Comparison of ENCODE assay signal across 38 mouse cellular contexts in the genomic region with DNA sequence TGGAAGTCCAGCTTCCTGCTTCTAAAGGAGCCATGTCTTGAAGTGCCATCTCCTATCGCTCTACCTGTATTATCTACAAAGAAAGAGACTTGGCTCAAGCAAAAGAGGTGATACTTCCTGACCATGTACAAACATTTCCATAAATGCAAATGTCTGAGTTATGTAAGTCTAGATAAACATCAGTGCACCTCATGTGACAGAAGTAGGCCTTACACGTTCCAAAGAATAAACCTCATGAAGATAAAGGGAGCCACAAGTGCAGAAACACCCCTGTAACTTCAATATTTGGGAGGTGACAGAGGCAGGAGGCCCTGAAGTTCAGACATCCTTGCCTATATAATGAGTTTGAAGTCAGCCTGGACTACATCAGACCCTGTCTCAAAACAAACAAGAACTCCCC. TPM values are rescaled to one million over a fixed set of nuclear protein-coding genes. Genes with fewer than 3 reads are reported as not detected.
"Had no signal": no experiment of that assay in that cellular context is flagged by ENCODE, and none has a peak within 500 bp of the region (broad histone marks: within the 10 kb centered on the region; RNA-seq: fewer than 3 reads in every experiment).

No protein-coding gene starts in this region.

- H3K9me3 ChIP-seq: heart, embryonic 12.5 days; heart, embryonic 13.5 days; heart, embryonic 15.5 days; hindbrain, embryonic 10.5 days; hindbrain, embryonic 12.5 days; hindbrain, embryonic 13.5 days; hindbrain, embryonic 15.5 days; intestine, embryonic 15.5 days; kidney, embryonic 15.5 days had no signal

- DNase-seq: heart, postnatal 10 days; heart, postnatal 14 days; heart, postnatal 36 days; heart, postnatal 4 days; kidney, adult 11 months; kidney, adult 18-20 months; kidney, adult 2 months; kidney, adult 8-10 months; kidney, adult 9 months; kidney, postnatal 10 days; kidney, postnatal 14 days; kidney, postnatal 25 days; kidney, postnatal 36 days; kidney, postnatal 4 days; layer of hippocampus, adult 9-11 months; layer of hippocampus, postnatal 36 days had no signal

- H3K9ac ChIP-seq: heart, embryonic 12.5 days; heart, embryonic 13.5 days; heart, embryonic 15.5 days; hindbrain, embryonic 12.5 days; hindbrain, embryonic 13.5 days; hindbrain, embryonic 14.5 days; hindbrain, embryonic 15.5 days; intestine, embryonic 15.5 days; kidney, embryonic 15.5 days had no signal

- H3K36me3 ChIP-seq: heart, embryonic 12.5 days; heart, embryonic 13.5 days; heart, embryonic 15.5 days; hindbrain, embryonic 10.5 days; hindbrain, embryonic 12.5 days; hindbrain, embryonic 13.5 days; hindbrain, embryonic 15.5 days; intestine, embryonic 15.5 days; kidney, embryonic 15.5 days had no signal

- H3K27ac ChIP-seq: heart, embryonic 13.5 days; heart, embryonic 15.5 days; hindbrain, embryonic 10.5 days; hindbrain, embryonic 12.5 days; hindbrain, embryonic 13.5 days; hindbrain, embryonic 14.5 days; hindbrain, embryonic 15.5 days; hindbrain, postnatal 0 days; intestine, embryonic 15.5 days; kidney, embryonic 15.5 days; kidney, postnatal 0 days; layer of hippocampus, adult 2 months; left cerebral cortex, adult 2 months had no signal

- H3K4me3 ChIP-seq: heart, embryonic 12.5 days; heart, embryonic 13.5 days; heart, embryonic 15.5 days; hindbrain, embryonic 10.5 days; hindbrain, embryonic 12.5 days; hindbrain, embryonic 13.5 days; hindbrain, embryonic 15.5 days; intestine, embryonic 15.5 days; kidney, embryonic 15.5 days; layer of hippocampus, adult 2 months; left cerebral cortex, adult 2 months had no signal

- H3K4me1 ChIP-seq: heart, embryonic 12.5 days; heart, embryonic 13.5 days; heart, embryonic 15.5 days; hindbrain, embryonic 10.5 days; intestine, embryonic 15.5 days had no signal

- H3K27me3 ChIP-seq: intestine, embryonic 15.5 days had no signal

RNA-seq across cellular contexts. Expression of a gene that starts 5.9 kb away (rescaled TPM):
- total RNA-seq: heart, postnatal 10 days; heart, postnatal 25 days; heart, postnatal 36 days; hematopoietic stem cell, adult 5-6 weeks had no signal
- polyA plus RNA-seq: heart, embryonic 12.5 days; heart, postnatal 0 days; inflammation-experienced regulatory T-cells, adult 6 months; kidney, embryonic 14.5 days had no signal

RNA-seq across cellular contexts. Expression of a gene that starts 32.2 kb away (rescaled TPM):
- total RNA-seq: hematopoietic stem cell, adult 5-6 weeks had no signal
- polyA plus RNA-seq: heart, embryonic 12.5 days; hindbrain, embryonic 10.5 days; hindbrain, embryonic 12.5 days; inflammation-experienced regulatory T-cells, adult 6 months; intestine, embryonic 14.5 days; intestine, embryonic 15.5 days; kidney, adult 2 months; kidney, embryonic 14.5 days; kidney, embryonic 15.5 days; kidney, embryonic 16.5 days; large intestine, adult 2 months had no signal
